Mouse (Mus musculus) embryonic facial prominence, embryonic 15.5 days (tissue): ENCODE results near the gene Hip1r. TPM values are rescaled to one million over a fixed set of nuclear protein-coding genes. Genes with fewer than 3 reads are reported as not detected.

Experiments
- ATAC-seq: fragments of 200-750 bp; cut with Nextera tagmentation; 2 replicates; pipeline ENCODE4 v1.8.0; 2017; ENCODE audit warnings: low read depth, moderate TSS enrichment; ENCODE audit not compliant: insufficient number of reproducible peaks, low FRiP score, low TSS enrichment
- H3K27ac ChIP-seq: fragments of 300-500 bp; sonication (generic); replicated peaks from 2 replicates; pipeline ENCODE4 v1.5.1; 2015; ENCODE audit warnings: mild to moderate bottlenecking, inconsistent platforms
- H3K27me3 ChIP-seq: fragments of 300-500 bp; sonication (generic); 2 replicates; pipeline ENCODE4 v1.6.1; 2015; ENCODE audit warnings: inconsistent platforms
- H3K36me3 ChIP-seq: fragments of 300-500 bp; sonication (generic); 2 replicates; pipeline ENCODE4 v1.6.1; 2015; ENCODE audit warnings: mild to moderate bottlenecking, inconsistent platforms
- H3K4me1 ChIP-seq: fragments of 300-500 bp; sonication (generic); 2 replicates; pipeline ENCODE4 v1.6.1; 2015; ENCODE audit warnings: inconsistent platforms
- H3K4me2 ChIP-seq: fragments of 300-500 bp; sonication (generic); replicated peaks from 2 replicates; pipeline ENCODE4 v1.6.1; 2015; ENCODE audit warnings: mild to moderate bottlenecking, inconsistent platforms
- H3K4me3 ChIP-seq: fragments of 300-500 bp; sonication (generic); replicated peaks from 2 replicates; pipeline ENCODE4 v1.5.1; 2015; ENCODE audit warnings: mild to moderate bottlenecking, inconsistent platforms
- H3K9ac ChIP-seq: fragments of 300-500 bp; sonication (generic); 2 replicates; pipeline ENCODE4 v1.6.1; 2015; ENCODE audit warnings: inconsistent platforms
- H3K9me3 ChIP-seq: fragments of 300-500 bp; sonication (generic); replicated peaks from 2 replicates; pipeline ENCODE4 v1.6.1; 2016; ENCODE audit warnings: inconsistent platforms
- WGBS: fragments of 180-500 bp; shearing (Covaris S2); methylation state at CpG from one replicate; pipeline ENCODE4 v1.1.7; 2015; 5-methylcytosine and 5-hydroxymethylcytosine counted together
- polyA plus RNA-seq: library from polyadenylated mRNA; unstranded; fragments of >200 nt; fragmentation: Nextera tagmentation; extraction: Ambion mirVana; gene quantifications from 2 replicates; pipeline ENCODE4 v1.2.1, GENCODE M21; 2015

The Hip1r gene
- polyA plus RNA-seq, 1 experiment from 2014 or later, result 14.2 TPM

DNA sequence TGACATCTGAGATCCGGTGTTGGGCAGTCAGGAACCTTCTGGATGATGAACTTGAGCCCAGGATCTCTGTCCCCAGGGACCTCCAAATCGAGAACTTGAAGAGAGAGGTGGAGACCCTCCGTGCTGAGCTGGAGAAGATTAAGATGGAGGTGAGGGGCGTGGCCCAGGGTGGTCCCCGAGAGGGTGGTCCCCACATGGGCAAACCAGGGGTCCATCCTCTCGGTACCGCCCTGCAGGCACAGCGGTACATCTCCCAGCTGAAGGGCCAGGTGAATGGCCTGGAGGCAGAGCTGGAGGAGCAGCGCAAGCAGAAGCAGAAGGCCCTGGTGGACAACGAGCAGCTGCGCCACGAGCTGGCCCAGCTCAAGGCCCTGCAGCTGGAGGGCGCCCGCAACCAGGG is 23.3 kb downstream of the Hip1r start:
- Histone ChIP-seq H3K27me3 (no peaks in the 10 kb centered on the region), H3K27ac (no peak overlapping the region), H3K4me1 (peaks cover 20% of the 10 kb centered on the region), H3K36me3 (peaks cover 15% of the 10 kb centered on the region; the same call in 1 of the 2 replicates), H3K4me3 (no peak overlapping the region), H3K4me2 (no peak overlapping the region), H3K9me3 (no peaks in the 10 kb centered on the region), H3K9ac (no peak overlapping the region)
- ATAC-seq, result no peak
- WGBS, result 83% methylated on average over 14 of the region's 14 CpGs

DNA sequence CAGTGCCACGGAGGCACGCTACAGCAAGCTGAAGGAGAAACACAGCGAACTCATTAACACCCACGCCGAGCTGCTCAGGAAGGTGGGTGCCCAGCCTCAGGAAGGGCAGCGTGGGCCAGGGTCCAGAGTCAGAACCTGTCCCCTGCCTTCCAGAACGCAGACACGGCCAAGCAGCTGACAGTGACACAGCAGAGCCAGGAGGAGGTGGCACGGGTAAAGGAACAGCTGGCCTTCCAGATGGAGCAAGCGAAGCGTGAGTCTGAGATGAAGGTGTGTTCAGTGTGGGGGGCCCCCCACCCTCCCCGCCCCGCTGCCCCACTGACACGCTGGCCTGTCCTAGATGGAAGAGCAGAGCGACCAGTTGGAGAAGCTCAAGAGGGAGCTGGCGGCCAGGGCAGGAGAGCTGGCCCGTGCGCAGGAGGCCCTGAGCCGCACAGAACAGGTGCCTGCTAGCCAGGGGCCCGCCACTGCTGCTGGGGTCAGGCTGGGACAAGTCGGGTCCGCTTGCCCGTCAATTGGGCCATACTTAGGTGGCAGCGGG is 23.9 kb downstream of the Hip1r start:
- Histone ChIP-seq H3K9me3 (no peaks in the 10 kb centered on the region), H3K27me3 (no peaks in the 10 kb centered on the region), H3K27ac (no peak overlapping the region), H3K4me3 (no peak overlapping the region), H3K4me2 (no peak overlapping the region), H3K36me3 (peaks cover 15% of the 10 kb centered on the region; the same call in 1 of the 2 replicates), H3K9ac (no peak overlapping the region), H3K4me1 (peaks cover 14% of the 10 kb centered on the region)
- no peak for ATAC-seq
- 85% methylated on average over 24 of the region's 24 CpGs for WGBS

DNA sequence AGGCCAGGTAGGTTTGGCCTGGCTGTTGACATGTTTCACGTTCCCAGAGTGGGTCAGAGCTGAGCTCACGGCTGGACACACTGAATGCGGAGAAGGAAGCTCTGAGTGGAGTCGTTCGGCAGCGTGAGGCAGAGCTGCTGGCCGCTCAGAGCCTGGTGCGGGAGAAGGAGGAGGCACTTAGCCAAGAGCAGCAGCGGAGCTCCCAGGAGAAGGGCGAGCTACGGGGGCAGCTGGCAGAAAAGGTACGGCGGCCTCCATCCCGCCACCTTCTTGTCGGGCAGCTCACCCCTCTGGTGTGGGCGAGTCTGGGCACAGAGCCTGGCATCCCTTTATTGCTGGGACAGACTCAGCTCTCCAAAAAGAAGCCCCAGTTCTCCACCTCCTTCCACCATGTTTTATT is 24.4 kb downstream of the Hip1r start:
- WGBS, result 75% methylated on average over 16 of the region's 16 CpGs
- ATAC-seq, result no peak
- H3K4me3 ChIP-seq, result no peak overlapping the region
- H3K27me3 ChIP-seq, result no peaks in the 10 kb centered on the region
- H3K4me2 ChIP-seq, result no peak overlapping the region
- no peak overlapping the region for H3K27ac ChIP-seq
- H3K4me1 ChIP-seq, result peaks cover 9% of the 10 kb centered on the region; the same call in 1 of the 2 replicates
- no peak overlapping the region for H3K9ac ChIP-seq
- no peaks in the 10 kb centered on the region for H3K9me3 ChIP-seq
- peaks cover 15% of the 10 kb centered on the region; the same call in 1 of the 2 replicates for H3K36me3 ChIP-seq

DNA sequence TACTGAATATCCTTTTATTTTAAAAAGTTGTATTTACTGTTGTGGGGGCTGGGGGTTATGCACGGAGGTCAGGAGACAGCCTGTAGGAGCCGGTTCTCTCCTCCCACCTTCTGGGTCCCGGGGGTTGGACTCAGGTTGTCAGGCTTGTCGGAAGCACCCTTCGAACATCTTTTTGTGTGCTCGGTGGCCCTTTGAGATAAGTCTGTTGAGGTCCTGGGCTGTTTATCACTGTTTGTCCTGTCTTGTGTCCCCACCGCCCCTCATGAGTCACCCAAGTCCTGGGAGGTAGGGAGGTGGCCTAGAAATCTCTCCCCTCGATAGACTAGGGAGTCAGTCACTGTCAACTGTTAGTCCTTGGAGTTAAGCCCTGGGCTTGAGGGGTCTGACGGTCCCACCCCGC is 24.9 kb downstream of the Hip1r start:
- WGBS, result 89% methylated on average over 10 of the region's 10 CpGs
- no peak overlapping the region for H3K27ac ChIP-seq

DNA sequence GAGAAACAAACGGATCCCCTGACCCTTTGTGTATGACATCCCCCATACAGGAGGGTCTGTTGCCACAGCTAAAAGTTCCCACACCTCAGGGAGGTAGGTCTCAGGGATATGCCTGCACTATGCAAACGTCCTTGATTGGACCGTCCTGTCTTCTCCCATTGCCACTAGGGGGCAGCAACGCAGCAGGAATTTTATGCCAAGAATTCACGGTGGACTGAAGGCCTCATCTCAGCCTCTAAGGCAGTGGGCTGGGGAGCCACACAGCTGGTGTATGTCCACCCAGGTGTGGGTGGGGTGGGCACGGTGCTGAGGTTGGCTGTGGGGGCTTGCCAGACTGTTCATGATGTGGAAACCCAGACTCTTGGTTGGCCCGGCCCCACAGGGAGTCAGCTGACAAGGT is 27.4 kb downstream of the Hip1r start:
- H3K9ac ChIP-seq, result no peak overlapping the region
- peaks cover 43% of the 10 kb centered on the region for H3K36me3 ChIP-seq
- 0 out of 2 replicates have a peak, but pooled peaks cover 9% of the 10 kb centered on the region for H3K4me1 ChIP-seq
- H3K4me3 ChIP-seq, result no peak overlapping the region
- no peak; the same call in 1 of the 2 replicates for ATAC-seq
- H3K9me3 ChIP-seq, result no peaks in the 10 kb centered on the region
- no peak overlapping the region for H3K27ac ChIP-seq
- H3K27me3 ChIP-seq, result no peaks in the 10 kb centered on the region
- 14% methylated on average over 7 of the region's 7 CpGs for WGBS
- H3K4me2 ChIP-seq, result no peak overlapping the region

More for the DNA sequence above, 24.9 kb downstream of the Hip1r start:
- Histone ChIP-seq H3K9ac (no peak overlapping the region), H3K4me2 (no peak overlapping the region), H3K4me1 (peaks cover 6% of the 10 kb centered on the region; the same call in 1 of the 2 replicates), H3K4me3 (no peak overlapping the region), H3K27me3 (no peaks in the 10 kb centered on the region), H3K9me3 (no peaks in the 10 kb centered on the region), H3K36me3 (peaks cover 18% of the 10 kb centered on the region; the same call in 1 of the 2 replicates)
- no peak for ATAC-seq

DNA sequence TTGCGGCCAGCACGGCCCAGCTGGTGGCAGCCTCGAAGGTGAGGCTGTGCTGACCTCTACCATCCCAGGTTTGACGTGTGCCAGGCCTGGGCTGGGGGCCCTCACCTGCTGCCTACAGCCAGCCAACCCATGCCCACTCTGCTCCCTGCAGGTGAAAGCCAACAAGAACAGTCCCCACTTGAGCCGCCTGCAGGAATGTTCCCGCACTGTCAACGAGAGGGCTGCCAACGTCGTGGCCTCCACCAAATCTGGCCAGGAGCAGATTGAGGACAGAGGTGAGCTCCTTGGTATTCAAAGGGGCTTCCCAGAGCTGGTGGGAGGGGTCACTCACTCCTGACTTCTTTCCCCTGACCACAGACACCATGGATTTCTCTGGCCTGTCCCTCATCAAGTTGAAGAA is 27.8 kb downstream of the Hip1r start:
- Histone ChIP-seq H3K36me3 (peaks cover 47% of the 10 kb centered on the region), H3K4me3 (no peak overlapping the region), H3K9ac (no peak overlapping the region), H3K4me2 (no peak overlapping the region), H3K4me1 (0 out of 2 replicates have a peak, but pooled peaks cover 8% of the 10 kb centered on the region), H3K9me3 (no peaks in the 10 kb centered on the region), H3K27me3 (no peaks in the 10 kb centered on the region), H3K27ac (no peak overlapping the region)
- no peak for ATAC-seq
- 57% methylated on average over 9 of the region's 9 CpGs for WGBS

DNA sequence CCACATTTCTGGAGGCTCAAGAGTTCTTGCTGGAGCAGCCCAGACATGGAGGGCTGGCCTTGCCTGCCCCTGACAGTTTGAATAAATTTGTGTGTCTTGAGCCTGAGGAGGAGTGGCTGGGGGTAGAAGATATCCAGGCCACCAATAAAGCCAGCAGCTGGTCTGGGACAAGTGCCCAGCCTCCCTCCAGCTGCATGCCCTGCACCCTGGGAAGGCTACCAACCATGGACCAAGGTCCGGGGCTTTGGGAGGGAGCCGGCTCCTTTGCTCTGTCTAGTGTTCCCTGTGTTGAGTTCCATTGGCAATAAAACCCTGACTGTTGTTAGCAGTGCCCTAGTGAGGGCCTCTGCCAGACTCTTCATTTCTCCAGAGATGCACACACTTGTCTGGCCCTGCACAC is 29.4 kb downstream of the Hip1r start:
- H3K9ac ChIP-seq, result no peak overlapping the region
- H3K4me2 ChIP-seq, result no peak overlapping the region
- 0 out of 2 replicates have a peak overlapping the region, but pooled peaks have one; percentile 6 for H3K27ac ChIP-seq
- H3K27me3 ChIP-seq, result no peaks in the 10 kb centered on the region
- H3K4me3 ChIP-seq, result no peak overlapping the region
- H3K9me3 ChIP-seq, result no peaks in the 10 kb centered on the region
- 0 out of 2 replicates have a peak, but pooled peaks cover 6% of the 10 kb centered on the region for H3K4me1 ChIP-seq
- H3K36me3 ChIP-seq, result peaks cover 58% of the 10 kb centered on the region
- no peak for ATAC-seq
- 78% methylated on average over 2 of the region's 2 CpGs for WGBS

DNA sequence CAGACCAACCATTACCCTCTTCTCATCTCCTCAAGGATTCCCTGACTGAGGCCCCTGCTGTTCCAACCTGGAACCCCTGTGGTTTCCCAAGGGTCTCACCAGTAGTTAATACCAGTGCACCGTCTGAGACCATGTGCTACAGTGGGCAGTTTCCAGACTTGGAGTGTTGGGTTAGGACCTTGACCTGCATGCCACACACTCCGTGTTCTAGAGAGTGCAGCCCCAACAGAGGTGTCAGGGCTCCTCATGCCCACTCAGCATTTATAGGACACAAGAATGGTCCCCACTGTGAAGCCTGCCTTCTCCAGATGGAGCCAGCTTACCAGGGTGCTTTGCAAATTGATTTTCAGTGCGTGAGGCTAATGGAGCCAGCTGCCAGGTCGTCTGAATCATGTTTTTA is 29.9 kb downstream of the Hip1r start:
- 57% methylated on average over 4 of the region's 4 CpGs for WGBS
- H3K36me3 ChIP-seq, result peaks cover 63% of the 10 kb centered on the region
- ATAC-seq, result no peak
- H3K4me3 ChIP-seq, result no peak overlapping the region
- no peak overlapping the region for H3K9ac ChIP-seq
- no peak overlapping the region for H3K4me2 ChIP-seq
- no peaks in the 10 kb centered on the region for H3K9me3 ChIP-seq
- H3K27me3 ChIP-seq, result no peaks in the 10 kb centered on the region
- H3K27ac ChIP-seq, result no peak overlapping the region
- H3K4me1 ChIP-seq, result 0 out of 2 replicates have a peak, but pooled peaks cover 6% of the 10 kb centered on the region

DNA sequence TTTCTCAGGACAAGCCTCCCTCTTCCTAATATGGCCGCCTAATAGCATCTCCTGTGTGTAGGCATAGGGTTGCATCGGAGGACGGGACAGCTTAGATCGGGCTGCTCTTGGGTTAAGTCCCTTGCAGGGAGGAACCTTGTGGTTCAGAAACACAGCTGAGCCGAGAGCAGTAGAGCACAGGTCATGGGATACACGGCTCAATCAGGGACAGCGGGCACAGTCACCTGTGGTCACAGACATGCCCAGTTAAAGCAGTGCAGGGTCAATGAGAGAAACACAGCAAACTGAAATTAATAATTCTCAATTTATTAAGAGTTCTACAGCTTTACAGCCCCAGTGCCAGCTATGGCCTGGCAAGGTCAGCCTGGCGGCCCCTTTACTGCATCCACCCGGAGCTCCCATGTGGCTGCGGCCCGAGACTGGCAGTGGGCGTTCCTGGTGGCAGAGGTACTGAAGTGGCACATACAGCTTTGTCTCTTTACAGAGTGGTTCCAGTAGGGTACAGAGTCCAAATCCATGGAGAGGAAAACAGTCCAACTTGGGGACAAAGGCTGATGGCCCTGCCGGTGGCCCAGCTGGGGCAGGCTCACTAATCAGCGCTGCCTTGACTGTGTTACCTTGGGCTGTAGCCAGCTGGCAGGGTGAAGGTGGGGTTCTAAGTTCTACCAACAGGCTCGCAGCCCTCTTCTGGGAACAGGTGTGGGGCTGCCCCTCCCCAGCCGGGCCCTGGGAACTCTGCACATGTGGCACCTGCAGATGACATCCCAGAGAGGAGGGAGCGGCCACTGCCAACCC is 31.1 kb downstream of the Hip1r start:
- ATAC-seq, result no peak
- H3K27ac ChIP-seq, result no peak overlapping the region
- H3K4me1 ChIP-seq, result peaks cover 7% of the 10 kb centered on the region; the same call in 1 of the 2 replicates
- no peak overlapping the region for H3K4me2 ChIP-seq
- H3K36me3 ChIP-seq, result peaks cover 66% of the 10 kb centered on the region
- 88% methylated on average over 17 of the region's 17 CpGs for WGBS
- no peaks in the 10 kb centered on the region for H3K9me3 ChIP-seq
- H3K4me3 ChIP-seq, result no peak overlapping the region
- H3K9ac ChIP-seq, result no peak overlapping the region
- no peaks in the 10 kb centered on the region for H3K27me3 ChIP-seq

DNA sequence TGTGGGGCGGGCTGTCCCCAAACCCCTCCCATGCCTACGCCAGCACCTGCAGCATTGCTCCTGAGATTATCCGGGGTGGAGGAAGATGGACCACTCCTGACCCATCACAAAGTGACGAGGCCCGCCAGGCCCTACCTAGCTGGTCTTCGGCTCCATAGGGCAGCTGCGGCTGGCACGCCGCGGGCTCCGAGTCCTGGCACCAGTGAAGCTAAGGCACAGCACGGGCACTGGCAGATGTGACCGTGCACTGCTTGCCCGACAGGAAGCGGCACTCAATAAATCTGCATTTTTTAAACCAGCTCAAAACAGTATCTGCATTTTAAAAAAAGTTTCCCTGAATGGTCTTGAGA is 31.7 kb downstream of the Hip1r start:
- no peak for ATAC-seq
- H3K27me3 ChIP-seq, result no peaks in the 10 kb centered on the region
- H3K4me2 ChIP-seq, result no peak overlapping the region
- H3K9me3 ChIP-seq, result no peaks in the 10 kb centered on the region
- no peak overlapping the region for H3K9ac ChIP-seq
- no peak overlapping the region for H3K4me3 ChIP-seq
- peaks cover 72% of the 10 kb centered on the region for H3K36me3 ChIP-seq
- no peak overlapping the region for H3K27ac ChIP-seq
- 89% methylated on average over 15 of the region's 15 CpGs for WGBS
- peaks cover 9% of the 10 kb centered on the region; the same call in 1 of the 2 replicates for H3K4me1 ChIP-seq

DNA sequence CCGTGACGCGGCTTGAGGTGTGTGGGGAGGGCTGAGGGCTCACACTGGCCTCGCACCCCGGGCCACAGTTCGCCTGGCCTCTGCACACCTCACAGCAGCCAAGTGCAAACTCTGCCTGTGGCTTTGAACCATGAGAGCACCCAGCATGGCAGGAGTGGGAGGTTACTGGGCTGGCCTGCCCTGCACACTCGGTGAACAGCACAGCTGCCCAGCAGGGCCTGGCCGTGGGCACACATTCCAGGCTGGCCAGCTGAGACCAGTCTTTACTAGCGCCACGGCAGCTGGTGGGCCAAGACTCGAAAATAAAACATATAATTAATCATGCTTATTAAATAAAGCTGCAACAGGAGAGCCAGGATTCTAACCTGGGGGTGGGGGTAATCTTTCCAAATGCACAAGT is 32.2 kb downstream of the Hip1r start:
- Histone ChIP-seq H3K9ac (no peak overlapping the region), H3K4me2 (no peak overlapping the region), H3K4me1 (peaks cover 13% of the 10 kb centered on the region), H3K4me3 (no peak overlapping the region), H3K27ac (0 out of 2 replicates have a peak overlapping the region, but pooled peaks have one; percentile 25), H3K27me3 (no peaks in the 10 kb centered on the region), H3K36me3 (peaks cover 74% of the 10 kb centered on the region), H3K9me3 (no peaks in the 10 kb centered on the region)
- no peak for ATAC-seq
- 76% methylated on average over 11 of the region's 11 CpGs for WGBS
